Mouse (Mus musculus) retina, embryonic 14.5 days (tissue): ENCODE measurements around the gene Rbms3.

ENCODE experiments used
- DNase-seq: peaks from one replicate; pipeline ENCODE4 v3.0.0-alpha.2; 2015; ENCODE audit warnings: low spot score

The Rbms3 gene

GRCm38 (mm10) chr9:117102198-117102930 lies 527.3 kb downstream of the Rbms3 start:
- no peak for DNase-seq

GRCm38 (mm10) chr9:117100181-117100580 lies 529.5 kb downstream of the Rbms3 start:
- DNase-seq, result no peak

DNA sequence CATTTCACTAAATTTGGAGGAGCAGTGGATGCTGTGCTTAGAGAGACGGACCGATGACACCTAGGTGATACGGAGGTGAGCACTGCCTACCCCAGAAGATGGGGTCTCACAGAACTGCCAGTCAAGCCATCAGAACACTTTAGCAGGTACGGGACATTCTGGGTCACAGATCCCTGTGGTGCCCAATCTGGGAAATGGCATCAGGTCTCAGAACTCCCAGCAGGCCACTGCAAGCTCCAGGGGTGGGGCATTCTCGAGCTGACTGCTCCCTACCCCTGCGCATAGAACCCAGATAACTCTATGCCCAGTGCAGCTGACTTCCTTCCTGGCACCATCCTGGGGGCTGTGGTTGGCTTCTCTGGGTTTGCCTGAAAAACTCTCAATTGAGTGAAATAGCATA lies 536.2 kb downstream of the Rbms3 start:
- DNase-seq, result no peak

DNA sequence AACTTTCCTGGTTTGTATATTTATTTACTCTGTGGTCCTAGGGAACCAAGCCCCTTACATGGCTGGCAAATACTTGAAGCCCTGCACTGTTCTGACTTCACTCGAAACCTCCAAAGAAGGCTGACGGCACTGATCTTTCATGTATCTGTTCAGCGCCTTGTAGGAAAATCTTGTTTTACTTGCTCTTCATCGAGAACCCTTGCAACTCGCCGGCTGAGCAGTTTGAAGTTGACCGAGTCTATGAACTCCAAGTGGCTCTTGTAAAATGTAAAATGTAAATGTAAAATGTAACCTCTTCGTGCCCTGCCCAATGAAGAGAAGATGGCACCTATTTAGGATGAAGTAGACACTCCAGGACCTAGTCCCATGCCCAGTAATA lies 537.5 kb downstream of the Rbms3 start:
- DNase-seq, result no peak

GRCm38 (mm10) chr9:117091253-117092176 lies 538.2 kb downstream of the Rbms3 start:
- no peak for DNase-seq

- DNase-seq, result no peak
These were observed 540.1 kb downstream of the Rbms3 start for GRCm38 (mm10) chr9:117089409-117090147.

- no peak for DNase-seq
These were observed 541.4 kb downstream of the Rbms3 start for GRCm38 (mm10) chr9:117088309-117088708.

DNA sequence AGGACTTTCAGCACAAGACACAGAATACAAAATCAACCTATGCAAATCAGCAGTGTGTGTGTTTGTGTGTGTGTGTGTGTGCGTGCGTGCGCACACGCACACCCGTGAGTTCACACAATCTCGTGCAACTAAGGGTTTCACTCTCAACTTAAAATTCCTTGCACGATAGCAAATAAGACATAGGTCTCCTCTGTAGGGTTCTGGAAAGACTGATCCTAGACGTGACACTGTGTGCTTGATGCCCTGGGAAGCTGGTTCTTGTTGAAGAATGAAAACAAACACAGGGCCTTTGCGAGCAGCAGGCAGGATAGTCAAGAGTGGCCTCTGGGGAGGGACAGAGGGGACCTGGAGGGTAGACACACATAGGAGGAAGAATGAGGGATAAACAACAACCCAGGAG lies 544.0 kb downstream of the Rbms3 start:
- no peak for DNase-seq

DNA sequence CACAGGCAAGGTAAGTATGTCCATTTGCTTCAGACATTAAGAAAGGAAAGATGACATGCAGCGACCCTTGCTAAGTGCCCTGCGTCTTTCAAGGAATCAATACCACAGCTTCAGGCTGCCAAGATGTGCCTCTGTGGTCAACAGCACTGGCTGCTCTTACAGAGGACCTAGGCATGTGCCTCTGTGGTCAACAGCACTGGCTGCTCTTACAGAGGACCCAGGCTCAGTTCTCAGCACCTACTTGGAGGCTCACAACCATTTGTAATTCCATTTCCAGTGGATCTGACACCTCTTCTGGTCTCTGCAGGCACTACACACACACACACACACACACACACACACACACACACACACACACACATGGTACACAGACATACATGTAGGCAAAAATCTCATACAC lies 545.2 kb downstream of the Rbms3 start:
- no peak for DNase-seq

GRCm38 (mm10) chr9:117079471-117079870 lies 550.2 kb downstream of the Rbms3 start:
- DNase-seq, result no peak

GRCm38 (mm10) chr9:117077548-117077947 lies 552.2 kb downstream of the Rbms3 start:
- no peak for DNase-seq

- no peak for DNase-seq
These were observed 552.9 kb downstream of the Rbms3 start for GRCm38 (mm10) chr9:117076785-117077184.

- no peak for DNase-seq
These were observed 557.1 kb downstream of the Rbms3 start for GRCm38 (mm10) chr9:117072433-117073099.

- no peak for DNase-seq
These were observed 559.1 kb downstream of the Rbms3 start for GRCm38 (mm10) chr9:117070616-117071015.

DNA sequence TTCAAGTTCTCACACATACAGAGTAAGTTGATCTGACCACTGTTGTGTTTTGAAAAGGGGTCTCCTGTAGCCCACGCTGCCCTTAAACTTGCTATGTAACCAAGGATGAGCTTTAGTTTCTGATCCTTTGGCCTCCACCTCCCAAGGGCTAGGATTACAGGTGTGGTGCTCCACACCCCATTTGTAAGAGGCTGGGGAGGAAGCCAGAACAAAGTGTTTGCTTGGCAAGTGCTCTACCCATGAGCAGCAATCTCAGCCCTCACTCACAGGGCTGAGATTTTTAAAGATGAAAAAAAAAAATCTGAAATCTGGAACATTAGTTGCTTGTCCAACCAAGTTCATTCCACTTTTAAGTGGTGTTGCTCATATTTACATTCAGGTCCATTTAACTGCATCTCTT lies 560.5 kb downstream of the Rbms3 start:
- no peak for DNase-seq

DNA sequence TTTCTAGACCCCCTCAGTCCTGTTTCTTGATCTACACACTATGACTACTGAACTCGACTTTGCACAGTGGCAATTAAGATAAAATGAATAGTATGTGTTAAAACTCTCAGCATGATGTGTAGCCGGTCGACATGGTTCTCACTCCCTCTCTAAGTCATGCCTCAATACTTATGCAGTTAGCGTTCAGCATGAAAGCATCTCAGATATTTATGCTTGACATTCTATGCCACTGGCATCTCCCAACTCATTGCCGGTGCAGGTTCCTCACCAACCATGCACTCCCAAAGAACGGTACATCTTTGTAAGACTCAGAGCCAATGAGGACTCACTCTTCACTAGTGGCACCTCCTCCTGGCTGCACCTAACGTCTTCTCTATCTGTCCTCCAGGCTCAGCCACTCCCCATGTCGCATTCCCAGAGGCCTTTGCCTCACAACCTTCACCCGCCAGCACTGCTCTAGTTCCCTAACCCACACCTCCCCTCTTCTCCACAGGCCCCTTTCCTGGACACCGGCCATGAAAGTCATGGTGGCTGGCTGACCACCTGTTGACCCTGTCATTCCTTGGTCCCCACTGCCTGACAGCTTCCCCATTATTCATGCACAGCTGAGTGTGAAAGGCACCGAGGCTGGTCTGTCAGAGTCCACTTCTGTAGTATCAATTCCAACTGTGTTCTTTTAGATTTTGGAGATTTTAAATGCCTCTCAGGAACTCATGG lies 561.9 kb downstream of the Rbms3 start:
- no peak for DNase-seq

DNA sequence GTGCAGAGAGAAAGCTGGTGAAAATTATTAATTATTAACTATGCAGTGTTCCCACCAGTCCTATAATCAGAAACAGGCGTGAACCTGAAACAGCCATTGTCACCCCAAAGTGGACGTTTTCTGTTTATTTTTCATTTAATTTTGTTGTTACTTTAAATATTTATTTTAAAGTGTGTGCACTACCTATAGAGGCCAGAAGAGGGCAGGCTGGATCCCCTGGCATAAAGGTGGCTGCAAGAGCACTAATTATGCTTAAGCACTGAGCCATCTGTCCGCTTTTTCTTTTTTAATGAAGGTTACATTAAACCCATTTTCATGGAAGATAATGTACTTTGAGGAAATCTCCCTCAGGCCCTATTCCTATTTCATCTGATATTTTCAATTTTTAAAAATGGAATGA lies 563.2 kb downstream of the Rbms3 start:
- DNase-seq, result no peak

DNA sequence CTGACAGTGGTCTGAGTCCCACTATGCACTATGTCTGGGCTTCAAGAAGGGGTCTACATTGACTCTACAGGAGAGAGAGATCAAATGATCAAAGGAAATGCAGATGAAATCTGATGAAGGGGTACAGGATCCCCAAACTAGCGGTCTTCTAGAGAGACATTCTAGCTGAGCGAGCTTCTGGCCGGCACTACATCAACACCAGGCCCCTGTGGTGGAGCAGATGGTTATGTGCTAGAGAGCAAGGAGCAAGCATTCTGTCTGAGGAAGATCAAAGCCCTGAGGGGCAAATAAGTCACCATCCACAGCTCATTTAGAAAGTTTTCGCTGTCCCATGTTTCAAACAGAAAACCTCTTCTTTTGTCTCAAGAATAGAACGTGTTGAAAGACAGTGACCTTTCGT lies 564.1 kb downstream of the Rbms3 start:
- no peak for DNase-seq

GRCm38 (mm10) chr9:117059586-117059985 lies 570.1 kb downstream of the Rbms3 start:
- no peak for DNase-seq

DNA sequence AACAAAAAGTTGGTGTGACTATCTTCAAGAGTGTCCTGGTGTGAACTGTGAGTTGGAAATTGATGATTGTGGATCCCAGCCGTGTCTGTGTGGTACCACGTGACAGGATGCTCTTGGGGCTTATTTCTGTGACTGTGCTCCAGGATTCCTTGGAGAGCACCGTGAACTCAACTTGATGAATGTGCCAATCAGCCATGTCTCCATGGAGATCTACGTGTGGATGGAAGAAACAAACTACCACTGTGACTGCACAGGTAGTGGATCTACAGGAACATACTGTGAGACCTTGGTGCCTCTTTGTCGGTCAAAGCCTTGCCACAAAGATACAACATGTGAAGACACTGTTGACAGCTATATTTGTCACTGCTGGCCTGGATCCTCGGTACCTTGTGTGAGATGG lies 570.6 kb downstream of the Rbms3 start:
- no peak for DNase-seq

DNA sequence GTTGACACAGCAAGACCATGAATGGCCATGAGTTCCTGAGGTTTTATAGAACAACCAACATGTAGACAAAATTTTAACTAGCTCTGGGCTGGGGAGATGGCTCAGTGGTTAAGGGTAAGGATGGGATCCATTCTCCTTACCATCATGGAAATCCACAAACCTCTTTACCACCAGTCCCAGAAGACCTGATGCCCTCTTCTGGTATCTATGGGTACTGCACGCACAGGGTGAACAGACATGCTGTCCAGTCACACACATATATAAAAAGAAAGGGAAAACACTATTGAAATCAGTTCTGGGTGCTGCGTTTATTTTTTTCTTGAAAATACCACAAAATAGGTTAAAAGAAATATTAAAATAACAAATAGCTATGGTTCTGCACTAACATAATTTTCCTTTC lies 577.8 kb downstream of the Rbms3 start:
- DNase-seq, result no peak
